Mouse (Mus musculus) heart, postnatal 0 days (tissue): ENCODE measurements at regions not wholly inside any gene's neighbourhood (a gene's known extent, or its start where the extent isn't known, plus 50 kb on each side); places are given as distances from the start of the nearest gene placed in this dataset.

Experiments
- ATAC-seq: fragments of 200-750 bp; cut with Nextera tagmentation; 2 replicates; pipeline ENCODE4 v1.8.0; 2017; ENCODE audit warnings: low read depth, moderate number of reproducible peaks, moderate library complexity; ENCODE audit not compliant: insufficient read depth
- DNase-seq: peaks from one replicate; pipeline ENCODE4 v3.0.0-alpha.2; 2016; ENCODE audit warnings: low spot score
- H3K27ac ChIP-seq: fragments of 300-500 bp; sonication (generic); 2 replicates; pipeline ENCODE4 v1.5.1; 2014; ENCODE audit warnings: low read depth, mild to moderate bottlenecking
- H3K27me3 ChIP-seq: fragments of 300-500 bp; sonication (generic); 2 replicates; pipeline ENCODE4 v1.6.1; 2014; ENCODE audit warnings: low read length, mixed read lengths; ENCODE audit not compliant: control insufficient read depth, insufficient read depth
- H3K36me3 ChIP-seq: fragments of 300-500 bp; sonication (generic); replicated peaks from 2 replicates; pipeline ENCODE4 v1.6.1; 2014; ENCODE audit warnings: low read length, mixed read lengths; ENCODE audit not compliant: control insufficient read depth, insufficient read depth
- H3K4me1 ChIP-seq: fragments of 300-500 bp; sonication (generic); 2 replicates; pipeline ENCODE4 v1.6.1; 2014; ENCODE audit warnings: antibody characterized with exemption; ENCODE audit not compliant: control insufficient read depth, insufficient read depth
- H3K4me2 ChIP-seq: fragments of 300-500 bp; sonication (generic); 2 replicates; pipeline ENCODE4 v1.6.1; 2014; ENCODE audit warnings: low read depth, mild to moderate bottlenecking, low read length, moderate library complexity
- H3K4me3 ChIP-seq: fragments of 300-500 bp; sonication (generic); 2 replicates; pipeline ENCODE4 v1.5.1; 2014; ENCODE audit warnings: low read depth, low read length
- H3K9ac ChIP-seq: fragments of 300-500 bp; sonication (generic); replicated peaks from 2 replicates; pipeline ENCODE4 v1.6.1; 2014; ENCODE audit warnings: low read depth, low read length, mixed read lengths
- H3K9me3 ChIP-seq: fragments of 300-500 bp; sonication (generic); replicated peaks from 2 replicates; pipeline ENCODE4 v1.6.1; 2016; ENCODE audit warnings: low read length; ENCODE audit not compliant: control insufficient read depth
- CTCF ChIP-seq: IDR thresholded peaks from 2 replicates; pipeline ENCODE4 v1.5.1; 2016; ENCODE audit warnings: antibody characterized with exemption, control low read depth, low read depth
- EP300 ChIP-seq: IDR thresholded peaks from 2 replicates; pipeline ENCODE4 v1.6.1; 2016; ENCODE audit warnings: antibody characterized with exemption, low read depth
- WGBS: fragments of 180-500 bp; shearing (Covaris S2); extraction: QIAGEN DNeasy Blood & Tissue Kit; methylation state at CpG from one replicate; pipeline ENCODE4 v1.1.7; 2014; 5-methylcytosine and 5-hydroxymethylcytosine counted together

DNA sequence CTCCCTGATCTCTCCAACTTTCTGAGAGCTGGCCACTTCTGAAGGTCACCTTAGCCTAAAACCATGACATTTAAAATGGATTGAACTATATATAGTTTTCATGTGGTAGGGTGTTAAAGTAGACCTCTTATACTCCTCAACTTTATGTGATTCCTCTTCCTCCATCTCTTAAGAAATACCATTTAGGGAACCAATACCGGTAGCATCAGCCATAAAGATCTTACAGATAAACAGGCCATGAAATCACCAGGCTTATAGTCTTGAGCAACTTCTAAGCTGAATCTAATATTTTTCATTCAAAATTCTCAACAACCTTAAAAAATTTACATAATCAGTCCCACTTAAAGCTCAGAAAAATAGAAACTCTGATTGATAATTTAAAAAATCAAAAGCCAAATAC lies 56.2 kb downstream of the Rpl36a-ps1 start:
- H3K27me3 ChIP-seq: no peaks in the 10 kb centered on the region
- TF ChIP-seq CTCF (no peak), EP300 (no peak)
- 82% methylated on average over 1 of the region's 1 CpGs for WGBS

DNA sequence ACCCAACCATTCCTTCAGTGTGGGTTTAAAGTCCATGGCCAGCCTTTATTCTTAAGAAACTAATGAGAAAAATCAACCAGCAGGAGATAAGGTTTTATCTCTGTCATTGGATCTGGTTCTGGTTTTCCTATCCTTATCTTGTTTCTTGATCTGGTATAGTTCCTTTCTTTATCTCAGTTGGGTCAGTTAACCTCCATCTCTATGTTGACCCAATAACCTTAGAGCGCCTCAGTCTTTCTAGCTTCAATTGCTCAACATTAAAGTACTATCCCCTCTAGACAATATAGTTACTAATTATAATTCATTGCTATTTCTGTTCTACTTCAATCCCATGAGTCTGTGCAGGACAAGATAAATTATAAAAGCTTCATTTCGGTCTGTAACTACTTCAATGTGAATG lies 56.7 kb downstream of the Rpl36a-ps1 start:
- ATAC-seq: no peak
- 76% methylated on average over 2 of the region's 2 CpGs for WGBS
- TF ChIP-seq CTCF (no peak), EP300 (no peak)

More for the DNA sequence above, 56.2 kb downstream of the Rpl36a-ps1 start:
- Histone ChIP-seq H3K4me1 (no peaks in the 10 kb centered on the region), H3K9ac (no peak overlapping the region), H3K4me2 (no peak overlapping the region), H3K36me3 (no peaks in the 10 kb centered on the region), H3K4me3 (no peak overlapping the region), H3K27ac (no peak overlapping the region), H3K9me3 (no peaks in the 10 kb centered on the region)
- DNase-seq (no peak), ATAC-seq (no peak)

DNA sequence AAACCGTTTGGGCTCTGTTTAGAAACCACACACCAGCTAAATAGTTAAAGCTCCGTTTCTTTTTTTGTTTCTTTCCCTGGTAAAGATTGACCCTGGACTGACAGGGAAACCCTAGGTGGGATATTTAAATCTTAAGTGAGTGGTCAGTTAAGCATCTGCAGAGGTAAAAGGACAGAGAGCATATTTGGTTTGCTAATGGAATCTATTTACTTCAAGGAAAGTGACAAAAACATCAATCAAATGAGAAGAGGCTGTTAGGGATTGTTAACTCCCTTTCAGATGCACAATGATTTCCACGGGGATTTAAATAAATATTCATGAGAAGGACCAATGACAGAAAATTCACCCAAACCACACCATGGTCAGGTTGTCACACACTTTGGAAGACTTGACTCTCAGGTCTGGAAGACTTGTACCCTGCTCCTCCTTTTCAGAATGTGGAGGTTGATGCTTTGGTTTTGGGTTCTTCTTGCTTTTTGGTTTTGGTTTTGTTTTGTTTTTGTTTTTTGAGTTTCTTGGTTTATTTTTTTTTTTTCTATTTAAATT lies 60.7 kb downstream of the Rpl36a-ps1 start:
- ATAC-seq: no peak
- WGBS: 27% methylated on average over 3 of the region's 3 CpGs

More for the DNA sequence above, 56.7 kb downstream of the Rpl36a-ps1 start:
- no peak overlapping the region for H3K9ac ChIP-seq
- H3K36me3 ChIP-seq: no peaks in the 10 kb centered on the region
- no peaks in the 10 kb centered on the region for H3K9me3 ChIP-seq
- no peak overlapping the region for H3K4me2 ChIP-seq
- DNase-seq: no peak
- H3K4me3 ChIP-seq: no peak overlapping the region
- H3K27ac ChIP-seq: no peak overlapping the region
- no peaks in the 10 kb centered on the region for H3K4me1 ChIP-seq
- no peaks in the 10 kb centered on the region for H3K27me3 ChIP-seq

DNA sequence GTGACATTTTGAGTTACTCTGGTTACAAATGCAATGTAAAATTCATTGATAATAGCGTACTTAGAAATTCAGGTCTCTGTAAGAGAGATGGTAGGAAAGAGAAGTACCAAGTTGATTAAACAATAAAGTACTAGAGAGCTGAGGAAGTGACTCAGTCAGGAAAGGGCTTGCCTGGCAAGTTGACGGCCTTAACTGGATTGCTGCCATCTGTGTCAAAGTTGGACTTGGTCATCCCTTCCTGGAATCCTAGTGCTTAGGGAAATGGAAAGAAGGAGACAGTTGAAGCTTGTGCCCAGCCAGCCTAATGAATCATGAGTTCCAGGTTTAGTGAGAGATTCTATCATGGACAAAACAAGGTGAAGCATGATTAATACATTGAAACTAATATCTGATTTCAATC lies 64.8 kb downstream of the Rpl36a-ps1 start:
- H3K4me1 ChIP-seq: no peaks in the 10 kb centered on the region
- H3K27ac ChIP-seq: no peak overlapping the region
- no peak overlapping the region for H3K9ac ChIP-seq
- no peak overlapping the region for H3K4me2 ChIP-seq
- WGBS: 45% methylated on average over 2 of the region's 2 CpGs
- H3K36me3 ChIP-seq: no peaks in the 10 kb centered on the region
- no peak for TF ChIP-seq CTCF
- no peak for TF ChIP-seq EP300
- peak; percentile 39 for DNase-seq
- no peak for ATAC-seq
- H3K9me3 ChIP-seq: no peaks in the 10 kb centered on the region
- H3K27me3 ChIP-seq: no peaks in the 10 kb centered on the region
- no peak overlapping the region for H3K4me3 ChIP-seq

More for the DNA sequence above, 60.7 kb downstream of the Rpl36a-ps1 start:
- Histone ChIP-seq H3K27me3 (no peaks in the 10 kb centered on the region), H3K9ac (no peak overlapping the region), H3K36me3 (no peaks in the 10 kb centered on the region), H3K27ac (no peak overlapping the region), H3K4me1 (no peaks in the 10 kb centered on the region), H3K9me3 (no peaks in the 10 kb centered on the region), H3K4me3 (no peak overlapping the region), H3K4me2 (no peak overlapping the region)
- TF ChIP-seq CTCF (no peak), EP300 (no peak)
- DNase-seq: no peak

DNA sequence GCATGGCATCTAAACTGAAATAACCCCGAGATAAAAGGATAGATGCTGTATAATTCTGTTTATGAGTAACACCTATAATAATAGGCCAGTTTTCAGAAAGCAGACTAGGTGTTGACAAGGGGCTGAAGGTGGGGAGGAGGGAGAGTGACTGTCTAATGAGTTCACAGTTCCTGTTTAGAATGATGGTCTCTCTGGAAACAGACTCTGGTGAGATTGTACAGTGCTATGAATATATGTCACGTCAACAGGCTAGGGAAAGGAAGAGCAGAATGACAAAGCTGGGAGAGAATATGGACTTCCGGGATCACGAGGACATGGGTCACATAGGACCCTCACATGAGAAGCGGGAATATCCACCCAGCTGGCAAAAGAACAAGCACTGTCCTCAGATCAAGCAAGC lies 85.9 kb downstream of the Rpl36a-ps1 start:
- no peak overlapping the region for H3K9ac ChIP-seq
- DNase-seq: peak; percentile 61
- no peaks in the 10 kb centered on the region for H3K9me3 ChIP-seq
- no peaks in the 10 kb centered on the region for H3K27me3 ChIP-seq
- WGBS: 35% methylated on average over 5 of the region's 5 CpGs
- no peak overlapping the region for H3K4me2 ChIP-seq
- H3K4me3 ChIP-seq: no peak overlapping the region
- no peaks in the 10 kb centered on the region for H3K36me3 ChIP-seq
- H3K4me1 ChIP-seq: peaks cover 8% of the 10 kb centered on the region; the same call in 1 of the 2 replicates
- TF ChIP-seq CTCF (no peak), EP300 (no peak)
- peak overlapping the region; percentile 69 for H3K27ac ChIP-seq
- peak; percentile 90 for ATAC-seq

DNA sequence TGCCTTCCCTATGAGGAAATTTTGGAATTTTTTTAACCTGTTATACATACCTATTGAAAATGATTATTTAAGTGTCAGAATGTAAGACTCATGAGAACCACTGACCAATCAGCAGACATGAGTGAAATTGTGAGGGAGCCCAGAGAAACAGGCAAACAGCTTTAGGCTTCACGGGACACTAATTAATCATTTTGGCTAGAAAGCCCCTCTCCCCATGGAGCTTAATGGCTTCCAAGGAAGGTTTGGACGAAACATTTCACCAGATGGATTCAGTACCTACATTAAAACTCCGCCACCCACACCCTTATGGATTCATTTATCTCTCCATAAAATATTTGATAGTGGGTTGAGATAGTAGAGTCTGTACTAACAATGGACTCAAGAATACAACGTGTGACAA lies 95.2 kb downstream of the Rpl36a-ps1 start:
- TF ChIP-seq EP300: no peak
- no peak for TF ChIP-seq CTCF
- H3K4me3 ChIP-seq: no peak overlapping the region
- DNase-seq: no peak
- H3K4me2 ChIP-seq: no peak overlapping the region
- no peak for ATAC-seq
- H3K9me3 ChIP-seq: no peaks in the 10 kb centered on the region
- no peak overlapping the region for H3K9ac ChIP-seq
- no peak overlapping the region for H3K27ac ChIP-seq
- no peaks in the 10 kb centered on the region for H3K36me3 ChIP-seq
- H3K4me1 ChIP-seq: no peaks in the 10 kb centered on the region
- WGBS: 79% methylated on average over 4 of the region's 4 CpGs
- H3K27me3 ChIP-seq: no peaks in the 10 kb centered on the region
